Mouse (Mus musculus) hindbrain, embryonic 14.5 days (tissue): ENCODE data around the gene Nckap5. TPM values are rescaled to one million over a fixed set of nuclear protein-coding genes. Genes with fewer than 3 reads are reported as not detected.

Experiments used
- ATAC-seq: fragments of 200-750 bp; cut with Nextera tagmentation; 2 replicates; pipeline ENCODE4 v1.8.0; 2017; ENCODE audit warnings: moderate number of reproducible peaks, mild to moderate bottlenecking, moderate TSS enrichment, moderate library complexity; ENCODE audit not compliant: low FRiP score
- DNase-seq: peaks from one replicate; pipeline ENCODE4 v3.0.0-alpha.2; 2015; ENCODE audit warnings: low spot score
- H3K27ac ChIP-seq: fragments of 300-500 bp; sonication (generic); 2 replicates; pipeline ENCODE4 v1.5.1; 2014; ENCODE audit warnings: mild to moderate bottlenecking, moderate library complexity
- H3K27me3 ChIP-seq: fragments of 300-500 bp; sonication (generic); 2 replicates; pipeline ENCODE4 v1.6.1; 2014; ENCODE audit warnings: mild to moderate bottlenecking, low read length, mixed read lengths; ENCODE audit not compliant: control insufficient read depth, insufficient read depth
- H3K36me3 ChIP-seq: fragments of 300-500 bp; sonication (generic); replicated peaks from 2 replicates; pipeline ENCODE4 v1.6.1; 2014; ENCODE audit not compliant: control insufficient read depth, insufficient read depth
- H3K4me1 ChIP-seq: fragments of 300-500 bp; sonication (generic); replicated peaks from 2 replicates; pipeline ENCODE4 v1.6.1; 2014; ENCODE audit warnings: antibody characterized with exemption, low read length, mixed read lengths; ENCODE audit not compliant: control insufficient read depth, insufficient read depth
- H3K4me2 ChIP-seq: fragments of 300-500 bp; sonication (generic); replicated peaks from 2 replicates; pipeline ENCODE4 v1.6.1; 2014; ENCODE audit warnings: mild to moderate bottlenecking, moderate library complexity
- H3K4me3 ChIP-seq: fragments of 300-500 bp; sonication (generic); replicated peaks from 2 replicates; pipeline ENCODE4 v1.5.1; 2014; ENCODE audit warnings: mild to moderate bottlenecking, low read length
- H3K9ac ChIP-seq: fragments of 300-500 bp; sonication (generic); 2 replicates; pipeline ENCODE4 v1.6.1; 2014
- H3K9me3 ChIP-seq: fragments of 300-500 bp; sonication (generic); 2 replicates; pipeline ENCODE4 v1.6.1; 2016; ENCODE audit warnings: low read length; ENCODE audit not compliant: control insufficient read depth
- WGBS: fragments of 180-500 bp; shearing (Covaris S2); extraction: QIAGEN DNeasy Blood & Tissue Kit; methylation state at CpG from one replicate; pipeline ENCODE4 v1.1.7; 2014; 5-methylcytosine and 5-hydroxymethylcytosine counted together
- polyA plus RNA-seq: library from polyadenylated mRNA; unstranded; fragments of >200 nt; fragmentation: Nextera tagmentation; extraction: Ambion mirVana; gene quantifications from 2 replicates; pipeline ENCODE4 v1.2.1, GENCODE M21; 2014

Nckap5 gene
- polyA plus RNA-seq, 1 experiment from 2014 or later: 14.1 TPM

DNA sequence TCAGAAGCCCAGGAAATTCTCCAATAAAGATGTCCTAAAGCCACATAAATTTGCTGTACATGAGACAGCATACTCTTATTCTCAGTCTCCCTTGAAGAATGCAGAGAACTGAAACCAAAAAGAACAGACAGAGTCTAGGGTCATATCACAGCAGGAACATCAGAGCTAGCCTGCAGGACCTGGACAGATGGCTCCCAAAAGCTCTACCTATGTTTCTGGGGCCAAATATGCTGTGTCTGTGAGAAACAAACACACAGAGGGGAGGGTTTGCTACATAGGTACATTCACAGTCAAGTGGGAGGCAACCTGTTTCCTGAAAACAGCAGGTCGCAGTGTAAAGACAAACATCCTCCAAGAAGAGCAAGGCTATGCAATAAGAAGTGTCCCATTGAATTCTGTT lies 509.9 kb downstream of the Nckap5 start:
- no peaks in the 10 kb centered on the region for H3K36me3 ChIP-seq
- H3K9ac ChIP-seq: no peak overlapping the region
- no peaks in the 10 kb centered on the region for H3K27me3 ChIP-seq
- no peak overlapping the region for H3K27ac ChIP-seq
- DNase-seq (no peak), ATAC-seq (no peak)
- no peak overlapping the region for H3K4me3 ChIP-seq
- H3K4me2 ChIP-seq: no peak overlapping the region
- no peaks in the 10 kb centered on the region for H3K9me3 ChIP-seq
- WGBS: 97% methylated on average over 1 of the region's 1 CpGs
- H3K4me1 ChIP-seq: no peaks in the 10 kb centered on the region

DNA sequence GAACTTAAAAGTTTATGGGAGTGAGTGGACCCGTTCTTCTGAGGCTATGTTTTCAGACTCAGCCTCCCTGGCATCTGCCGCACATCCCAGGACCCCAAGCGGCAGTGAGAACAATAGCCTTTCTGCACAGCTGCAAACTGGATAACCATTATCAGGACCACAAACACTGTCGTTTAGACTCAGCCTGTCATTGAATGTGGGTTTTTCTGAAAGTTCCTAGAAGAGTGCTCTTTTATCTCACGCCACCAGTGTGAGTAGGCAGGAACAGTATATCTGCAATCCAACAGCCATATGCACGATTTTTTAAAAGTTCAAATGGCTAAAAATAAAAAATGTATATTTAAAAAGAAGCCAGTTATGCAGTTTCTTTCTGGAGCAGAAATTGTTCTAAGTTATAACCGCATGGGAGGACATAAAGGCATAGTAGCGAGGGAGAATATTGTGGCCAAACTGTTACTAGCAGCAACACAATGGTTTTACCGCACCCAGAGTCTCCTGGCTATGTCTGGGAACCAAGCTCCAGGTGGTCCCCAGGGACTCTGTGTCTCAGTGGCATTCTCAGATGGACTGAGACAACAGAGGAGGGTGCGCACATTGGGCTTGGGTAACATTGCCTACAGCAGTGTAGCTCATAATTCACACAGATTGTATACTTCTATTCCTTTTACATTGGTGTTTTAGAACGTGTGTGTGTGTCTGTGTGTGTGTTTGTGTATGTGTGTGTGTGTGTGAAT lies 512.6 kb downstream of the Nckap5 start:
- 59% methylated on average over 11 of the region's 11 CpGs for WGBS
- H3K27ac ChIP-seq: no peak overlapping the region
- H3K4me1 ChIP-seq: no peaks in the 10 kb centered on the region
- DNase-seq: no peak
- H3K4me3 ChIP-seq: no peak overlapping the region
- no peak overlapping the region for H3K4me2 ChIP-seq
- H3K36me3 ChIP-seq: no peaks in the 10 kb centered on the region
- H3K9me3 ChIP-seq: no peaks in the 10 kb centered on the region
- no peak for ATAC-seq
- no peak overlapping the region for H3K9ac ChIP-seq
- no peaks in the 10 kb centered on the region for H3K27me3 ChIP-seq

DNA sequence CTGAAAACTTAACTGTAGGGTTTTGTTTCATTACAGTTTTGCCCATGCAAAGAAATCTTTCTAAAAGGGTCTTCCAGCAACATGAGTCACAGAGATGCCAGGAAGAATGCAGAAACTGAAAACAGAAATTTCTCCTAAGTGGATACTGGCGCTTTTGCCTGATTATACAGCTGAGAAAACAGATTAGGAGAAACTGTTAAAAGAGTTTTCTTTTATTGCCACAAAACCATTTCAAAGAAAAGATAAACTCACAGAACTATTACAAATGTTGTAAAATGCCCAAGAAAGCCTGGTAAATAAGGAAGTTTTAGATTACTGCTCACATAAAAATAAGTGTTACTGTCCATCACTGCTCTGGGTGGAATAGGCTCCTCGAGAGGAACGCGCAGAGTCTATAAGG lies 513.3 kb downstream of the Nckap5 start:
- Histone ChIP-seq H3K27me3 (no peaks in the 10 kb centered on the region), H3K27ac (no peak overlapping the region), H3K4me1 (no peaks in the 10 kb centered on the region), H3K4me2 (no peak overlapping the region), H3K36me3 (no peaks in the 10 kb centered on the region), H3K9ac (no peak overlapping the region), H3K9me3 (no peaks in the 10 kb centered on the region), H3K4me3 (no peak overlapping the region)
- DNase-seq: no peak
- 76% methylated on average over 4 of the region's 4 CpGs for WGBS
- ATAC-seq: no peak

DNA sequence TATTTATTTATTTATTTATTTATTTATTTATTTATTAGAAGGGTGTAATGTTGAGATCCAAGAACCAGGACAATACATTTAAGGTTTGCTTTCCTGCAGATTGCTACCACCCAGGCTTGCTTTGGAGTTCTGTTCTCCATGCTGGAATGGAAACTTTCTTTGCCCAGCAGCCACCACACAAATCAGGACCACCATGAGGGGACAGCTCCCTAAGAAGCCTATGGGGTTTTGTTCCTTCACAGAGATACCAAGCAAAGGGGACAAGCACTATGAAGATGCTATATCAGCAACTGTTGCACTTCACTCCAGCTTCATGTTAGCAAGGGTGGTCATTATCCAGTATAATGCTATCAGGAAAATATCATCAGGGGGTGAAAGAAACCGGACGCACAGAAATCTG lies 513.7 kb downstream of the Nckap5 start:
- 87% methylated on average over 2 of the region's 2 CpGs for WGBS
- Histone ChIP-seq H3K9ac (no peak overlapping the region), H3K9me3 (no peaks in the 10 kb centered on the region), H3K4me1 (no peaks in the 10 kb centered on the region), H3K27me3 (no peaks in the 10 kb centered on the region), H3K4me2 (no peak overlapping the region), H3K4me3 (no peak overlapping the region), H3K27ac (no peak overlapping the region), H3K36me3 (no peaks in the 10 kb centered on the region)
- ATAC-seq: no peak
- no peak for DNase-seq

DNA sequence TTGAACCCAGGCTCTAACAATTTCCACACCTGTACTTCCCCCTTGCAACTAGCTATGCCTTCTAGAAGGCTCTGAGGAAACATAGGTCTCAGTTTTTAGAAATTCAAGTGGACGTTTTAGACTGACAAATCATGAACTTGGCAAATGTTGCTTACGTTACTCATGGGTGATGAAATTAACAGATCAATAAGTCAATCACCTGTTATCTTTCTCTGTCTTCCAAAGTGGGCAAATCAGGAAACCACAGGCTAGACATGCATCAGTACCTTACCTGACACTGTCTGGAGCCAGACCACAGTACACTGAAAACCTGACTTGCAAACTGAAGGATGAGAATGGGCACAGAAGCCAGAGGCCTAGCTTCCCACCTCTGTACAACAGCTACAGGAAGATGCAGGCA lies 529.5 kb downstream of the Nckap5 start:
- ATAC-seq: no peak
- Histone ChIP-seq H3K9me3 (no peaks in the 10 kb centered on the region), H3K9ac (no peak overlapping the region), H3K27ac (no peak overlapping the region), H3K4me3 (no peak overlapping the region), H3K4me2 (no peak overlapping the region), H3K36me3 (no peaks in the 10 kb centered on the region), H3K27me3 (no peaks in the 10 kb centered on the region), H3K4me1 (no peaks in the 10 kb centered on the region)
- WGBS: 84% methylated on average over 2 of the region's 2 CpGs
- no peak for DNase-seq

DNA sequence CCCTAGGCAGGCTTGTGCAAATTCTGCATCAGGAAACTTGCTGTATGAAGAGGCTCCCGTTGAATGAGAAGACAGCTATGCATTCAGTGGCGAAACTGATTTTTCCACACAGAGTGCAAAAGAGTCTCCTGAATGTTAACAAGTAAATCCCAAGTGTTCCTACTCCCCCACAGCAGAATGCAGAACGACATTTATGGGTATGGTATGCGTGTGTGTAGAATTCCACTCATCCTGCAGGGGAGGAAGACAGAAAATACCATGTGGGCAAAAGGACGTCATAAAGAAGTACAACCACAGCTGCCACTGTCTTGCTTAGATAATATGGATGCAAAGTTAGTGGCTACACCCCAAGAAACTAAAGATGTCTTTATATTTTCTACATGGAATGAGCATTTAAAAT lies 565.7 kb downstream of the Nckap5 start:
- no peak for DNase-seq
- no peak overlapping the region for H3K4me3 ChIP-seq
- H3K9me3 ChIP-seq: no peaks in the 10 kb centered on the region

DNA sequence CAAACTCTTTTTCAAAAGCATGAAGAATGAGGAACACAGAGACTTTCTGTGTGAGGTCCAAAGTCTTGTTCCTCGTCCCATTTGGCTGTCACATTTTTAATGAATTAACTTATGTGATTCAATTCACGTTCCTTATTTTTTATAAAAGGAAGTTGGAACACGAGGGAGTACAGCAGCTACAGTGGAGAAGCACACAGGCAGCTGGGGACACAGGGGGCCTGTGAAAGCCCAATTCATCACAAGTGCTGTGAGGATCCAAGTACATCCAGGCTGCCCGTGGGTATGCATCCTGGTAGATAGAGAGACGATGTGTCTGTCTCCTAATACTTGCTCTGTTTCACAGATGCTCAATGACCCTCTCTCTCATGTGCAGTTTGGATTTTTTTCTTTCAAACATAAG lies 576.2 kb downstream of the Nckap5 start:
- Histone ChIP-seq H3K4me2 (no peak overlapping the region), H3K4me1 (no peaks in the 10 kb centered on the region), H3K27me3 (no peaks in the 10 kb centered on the region), H3K9me3 (no peaks in the 10 kb centered on the region), H3K27ac (no peak overlapping the region), H3K9ac (no peak overlapping the region), H3K36me3 (no peaks in the 10 kb centered on the region), H3K4me3 (no peak overlapping the region)
- WGBS: 61% methylated on average over 5 of the region's 5 CpGs
- no peak for DNase-seq
- ATAC-seq: no peak

More for the DNA sequence above, 565.7 kb downstream of the Nckap5 start:
- no peak overlapping the region for H3K27ac ChIP-seq
- 63% methylated on average over 5 of the region's 5 CpGs for whole genome bisulfite sequencing
- no peaks in the 10 kb centered on the region for H3K4me1 ChIP-seq
- no peak for ATAC-seq
- H3K27me3 ChIP-seq: no peaks in the 10 kb centered on the region
- no peak overlapping the region for H3K9ac ChIP-seq
- H3K36me3 ChIP-seq: no peaks in the 10 kb centered on the region
- no peak overlapping the region for H3K4me2 ChIP-seq

DNA sequence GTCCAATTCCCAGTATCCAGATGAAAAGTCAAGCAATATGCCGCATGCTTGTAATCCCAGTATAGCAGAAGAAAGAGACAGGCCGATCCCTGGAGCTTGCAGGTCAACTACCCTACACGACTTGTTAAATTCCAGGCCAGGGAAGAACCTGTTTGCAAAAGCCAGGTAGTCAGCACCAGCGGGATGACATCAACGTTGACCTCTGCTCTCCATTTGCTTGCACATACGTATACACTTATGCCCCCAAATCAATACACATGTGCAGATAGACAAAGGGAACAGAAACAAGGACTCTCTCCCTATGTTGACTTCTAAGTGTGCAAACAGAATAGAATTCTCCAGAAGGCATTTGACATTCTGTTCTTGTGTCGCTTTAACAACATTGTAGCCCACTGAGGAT lies 576.7 kb downstream of the Nckap5 start:
- H3K4me1 ChIP-seq: no peaks in the 10 kb centered on the region
- WGBS: 91% methylated on average over 7 of the region's 7 CpGs

DNA sequence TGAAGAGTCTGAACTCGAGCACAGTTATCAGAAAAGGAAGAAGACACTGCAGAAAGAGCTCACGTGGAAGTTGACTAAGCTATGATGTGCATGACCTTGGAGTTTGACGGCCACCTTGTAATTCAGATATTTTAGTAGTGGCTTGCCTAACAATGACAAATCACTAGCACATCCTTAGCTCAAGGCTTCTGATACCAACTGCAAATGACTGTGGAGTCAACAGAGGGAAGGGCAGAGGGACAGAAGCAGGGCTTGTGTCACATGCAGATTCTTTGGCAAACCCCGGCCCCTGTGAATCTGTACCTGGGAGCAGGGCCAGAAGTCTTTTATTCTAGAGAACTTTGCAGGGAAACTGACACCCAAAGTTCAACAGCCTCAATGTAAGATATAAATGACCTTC lies 597.4 kb downstream of the Nckap5 start:
- Histone ChIP-seq H3K27ac (no peak overlapping the region), H3K9me3 (no peaks in the 10 kb centered on the region), H3K27me3 (no peaks in the 10 kb centered on the region), H3K4me2 (no peak overlapping the region), H3K9ac (no peak overlapping the region), H3K36me3 (no peaks in the 10 kb centered on the region), H3K4me1 (no peaks in the 10 kb centered on the region), H3K4me3 (no peak overlapping the region)
- 71% methylated on average over 4 of the region's 4 CpGs for WGBS
- no peak for DNase-seq
- ATAC-seq: no peak

More for the DNA sequence above, 576.7 kb downstream of the Nckap5 start:
- Histone ChIP-seq H3K4me2 (no peak overlapping the region), H3K4me3 (no peak overlapping the region), H3K36me3 (no peaks in the 10 kb centered on the region), H3K9me3 (no peaks in the 10 kb centered on the region), H3K27me3 (no peaks in the 10 kb centered on the region), H3K9ac (no peak overlapping the region), H3K27ac (no peak overlapping the region)
- ATAC-seq (no peak), DNase-seq (no peak)

DNA sequence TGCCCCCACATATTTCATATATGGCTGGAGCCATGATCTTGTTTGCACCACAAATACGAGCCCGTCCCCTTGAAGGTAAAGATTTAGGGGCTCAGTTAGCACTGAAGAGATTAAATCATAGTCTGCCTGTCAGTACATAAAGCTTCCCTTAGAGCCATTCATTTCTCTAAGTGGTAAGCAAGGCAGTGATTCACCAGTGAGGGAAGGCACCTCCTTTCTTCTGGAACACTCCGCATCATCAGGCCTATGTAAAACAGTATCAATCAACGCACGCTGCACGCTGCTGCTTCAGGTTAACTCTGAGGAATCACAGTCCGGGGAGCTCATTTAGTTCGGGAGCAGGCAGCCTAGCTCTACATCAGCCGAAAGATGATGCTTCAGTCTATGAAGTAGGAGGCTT lies 599.4 kb downstream of the Nckap5 start:
- Histone ChIP-seq H3K4me2 (no peak overlapping the region), H3K9ac (no peak overlapping the region), H3K4me1 (no peaks in the 10 kb centered on the region), H3K27me3 (no peaks in the 10 kb centered on the region), H3K4me3 (no peak overlapping the region), H3K36me3 (no peaks in the 10 kb centered on the region), H3K9me3 (no peaks in the 10 kb centered on the region), H3K27ac (no peak overlapping the region)
- DNase-seq (no peak), ATAC-seq (no peak)
- 78% methylated on average over 9 of the region's 9 CpGs for WGBS
